Mouse (Mus musculus): Measurements from ENCODE around the gene Gm9970.

DNA sequence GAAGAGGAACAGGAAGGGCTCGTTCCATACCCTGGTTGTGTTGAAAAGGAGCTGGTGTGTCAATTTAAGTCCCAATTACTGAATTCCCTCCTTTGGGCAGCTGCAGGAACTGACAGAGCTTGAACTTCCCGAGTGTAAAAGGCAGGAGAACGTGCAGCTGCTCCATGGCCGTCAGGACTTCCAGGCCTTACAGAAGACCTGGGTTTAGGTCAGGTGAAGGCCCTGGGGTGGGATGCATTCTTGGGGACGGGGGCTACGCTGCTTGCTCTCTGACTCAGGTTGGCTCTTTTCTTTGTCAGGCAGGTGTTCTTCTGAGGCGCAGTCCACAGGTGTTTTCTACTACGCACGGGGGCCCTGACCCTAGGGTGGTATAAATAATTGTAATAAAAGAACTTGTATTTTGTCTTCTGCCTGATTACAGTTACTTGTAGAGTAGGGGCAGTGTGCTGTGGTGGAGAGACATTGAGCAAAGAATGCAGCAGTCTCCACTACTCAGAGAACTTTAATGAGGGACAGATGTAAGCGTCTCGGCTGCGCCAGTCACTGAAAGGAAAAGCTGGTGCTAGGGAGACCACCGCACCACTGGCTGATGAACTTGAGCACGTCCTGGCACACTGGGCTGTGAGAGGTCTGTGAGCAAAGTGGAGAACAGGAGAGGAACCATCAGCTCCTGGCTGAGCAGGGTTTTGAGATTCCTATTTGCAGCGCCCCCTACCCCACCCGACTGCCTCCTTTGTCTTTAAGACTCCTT is 11.9 kb upstream of the Gm9970 start:
- TF ChIP-seq CTCF (IDR thresholded peaks at IDR 0.05; ENCODE audit: extremely low read depth, insufficient read depth, low read length) (no peak), POLR2A (IDR thresholded peaks at IDR 0.05; ENCODE audit: extremely low read depth, insufficient read depth, low read length) (no peak)
